Mouse (Mus musculus): ENCODE results near the gene Gm10721.
"Not testable (repeated sequence)": the region's sequence is repeated elsewhere in the genome, so short reads cannot be mapped to it uniquely, and the experiment has no call there.

Gene Gm10721

GRCm38 (mm10) chr9:3025653-3026052, 12.7 kb downstream of the Gm10721 start:
- DNase-seq (ENCODE audit: low spot score) = peak; percentile 82

- DNase-seq (ENCODE audit: low spot score) = not testable (repeated sequence)
Observed at GRCm38 (mm10) chr9:3026136-3026535, 13.2 kb downstream of the Gm10721 start.

- DNase-seq (ENCODE audit: low spot score) = not testable (repeated sequence)
Observed at GRCm38 (mm10) chr9:3026741-3027140, 13.8 kb downstream of the Gm10721 start.

- DNase-seq (ENCODE audit: low spot score) = not testable (repeated sequence)
Observed at GRCm38 (mm10) chr9:3027200-3027599, 14.3 kb downstream of the Gm10721 start.

GRCm38 (mm10) chr9:3029276-3030000, 16.5 kb downstream of the Gm10721 start:
- peak; percentile 23 for DNase-seq (ENCODE audit: low spot score)

GRCm38 (mm10) chr9:3030677-3031318, 17.9 kb downstream of the Gm10721 start:
- not testable (repeated sequence) for DNase-seq (ENCODE audit: low spot score)

- DNase-seq (ENCODE audit: low spot score) = not testable (repeated sequence)
Observed at GRCm38 (mm10) chr9:3034299-3034698, 21.4 kb downstream of the Gm10721 start, which contains the start of gene Gm17535. Gene Gm17535, plus strand, starts transcription at chr9:3034599.

- not testable (repeated sequence) for DNase-seq (ENCODE audit: low spot score)
Observed at GRCm38 (mm10) chr9:3036577-3036976, 23.6 kb downstream of the Gm10721 start, which contains the start of gene Gm10715. Gene Gm10715, plus strand, starts transcription at chr9:3036877.

GRCm38 (mm10) chr9:3038161-3038560, 25.2 kb downstream of the Gm10721 start:
- DNase-seq (ENCODE audit: low spot score) = not testable (repeated sequence)

Data from ovary, postnatal 14 days (tissue).